Mouse (Mus musculus) neutrophil, adult 5-6 weeks (primary cell): ENCODE measurements at regions not wholly inside any gene's neighbourhood (a gene's known extent, or its start where the extent isn't known, plus 50 kb on each side); places are given as distances from the start of the nearest gene placed in this dataset.
"Not testable (repeated sequence)": the region's sequence is repeated elsewhere in the genome, so short reads cannot be mapped to it uniquely, and the experiment has no call there.

Experiments
- ATAC-seq: fragments of 151-379, 151-347 bp; 2 replicates; pipeline ENCODE4 v1.8.0; 2017; ENCODE audit warnings: mild to moderate bottlenecking, moderate TSS enrichment; ENCODE audit not compliant: insufficient number of reproducible peaks, poor library complexity, low FRiP score, severe bottlenecking; ENCODE audit errors: extremely low read depth

GRCm38 (mm10) chr17:10150403-10150689 is 169.3 kb downstream of the Qk start:
- ATAC-seq: not testable (repeated sequence)

GRCm38 (mm10) chr17:10149682-10150402 is 169.8 kb downstream of the Qk start:
- no peak for ATAC-seq

GRCm38 (mm10) chr17:10147106-10147505 is 172.5 kb downstream of the Qk start:
- ATAC-seq: no peak

GRCm38 (mm10) chr17:10146576-10146975 is 173.1 kb downstream of the Qk start:
- no peak for ATAC-seq

- ATAC-seq: no peak
These were observed 180.8 kb downstream of the Qk start for GRCm38 (mm10) chr17:10138847-10139246.

- no peak for ATAC-seq
These were observed 181.3 kb downstream of the Qk start for GRCm38 (mm10) chr17:10138374-10138773.

- no peak for ATAC-seq
These were observed 184.5 kb downstream of the Qk start for GRCm38 (mm10) chr17:10135111-10135510.

- no peak for ATAC-seq
These were observed 191.1 kb downstream of the Qk start for GRCm38 (mm10) chr17:10128591-10128990.

- ATAC-seq: no peak
These were observed 197.2 kb downstream of the Qk start for GRCm38 (mm10) chr17:10122411-10122810.

- no peak for ATAC-seq
These were observed 207.5 kb downstream of the Qk start for GRCm38 (mm10) chr17:10112118-10112517.

GRCm38 (mm10) chr17:10110375-10110675 is 209.3 kb downstream of the Qk start:
- ATAC-seq: no peak

GRCm38 (mm10) chr17:10109511-10110374 is 209.9 kb downstream of the Qk start:
- no peak for ATAC-seq

- ATAC-seq: no peak
These were observed 214.4 kb downstream of the Qk start for GRCm38 (mm10) chr17:10105299-10105698.

- no peak for ATAC-seq
These were observed 221.5 kb downstream of the Qk start for GRCm38 (mm10) chr17:10098199-10098598.

GRCm38 (mm10) chr17:10097691-10098090 is 222.0 kb downstream of the Qk start:
- ATAC-seq: no peak

- ATAC-seq: no peak
These were observed 223.8 kb downstream of the Qk start for GRCm38 (mm10) chr17:10095841-10096301.

- no peak for ATAC-seq
These were observed 225.5 kb downstream of the Qk start for GRCm38 (mm10) chr17:10094108-10094521.

GRCm38 (mm10) chr17:10093437-10094107 is 226.1 kb downstream of the Qk start:
- peak; percentile 81 for ATAC-seq

GRCm38 (mm10) chr17:10087192-10087886 is 232.3 kb downstream of the Qk start:
- no peak for ATAC-seq
